Comparison of ENCODE assay signal across 40 mouse cellular contexts in genomic region chr6:149097276-149097675, GRCm38 (mm10). TPM values are rescaled to one million over a fixed set of nuclear protein-coding genes. Genes with fewer than 3 reads are reported as not detected.
"Had no signal": no experiment of that assay in that cellular context is flagged by ENCODE, and none has a peak within 500 bp of the region (broad histone marks: within the 10 kb centered on the region; RNA-seq: fewer than 3 reads in every experiment).

No protein-coding gene starts in this region.

- H3K36me3 ChIP-seq: heart, embryonic 10.5 days; heart, embryonic 12.5 days; hindbrain, embryonic 13.5 days; hindbrain, embryonic 15.5 days; kidney, embryonic 15.5 days; limb, embryonic 10.5 days; limb, embryonic 12.5 days; liver, embryonic 13.5 days; liver, embryonic 15.5 days had no signal

- H3K4me3 ChIP-seq: heart, embryonic 10.5 days; heart, embryonic 12.5 days; hindbrain, embryonic 13.5 days; hindbrain, embryonic 15.5 days; kidney, embryonic 15.5 days; layer of hippocampus, adult 2 months; left cerebral cortex, adult 2 months; limb, embryonic 10.5 days; limb, embryonic 12.5 days; liver, embryonic 13.5 days; liver, embryonic 15.5 days had no signal

- DNase-seq: gastrocnemius, postnatal 14 days; gastrocnemius, postnatal 36 days; heart, adult 18-20 months; heart, postnatal 10 days; heart, postnatal 36 days; kidney, adult 11 months; kidney, adult 2 months; kidney, adult 9 months; kidney, postnatal 14 days; kidney, postnatal 36 days; liver; liver, embryonic 13.5 days had no signal

- H3K4me1 ChIP-seq: liver, embryonic 15.5 days had no signal

- H3K27me3 ChIP-seq: heart, embryonic 12.5 days; hindbrain, embryonic 13.5 days; hindbrain, embryonic 15.5 days; kidney, embryonic 15.5 days; limb, embryonic 12.5 days had no signal

- H3K27ac ChIP-seq: heart, embryonic 10.5 days; hindbrain, embryonic 13.5 days; hindbrain, embryonic 15.5 days; hindbrain, postnatal 0 days; kidney, embryonic 15.5 days; kidney, postnatal 0 days; layer of hippocampus, adult 2 months; left cerebral cortex, adult 2 months; limb, embryonic 10.5 days; limb, embryonic 12.5 days; liver, embryonic 13.5 days; liver, embryonic 15.5 days had no signal

RNA-seq across cellular contexts. Expression of gene Gm10203, which starts 32.7 kb away (rescaled TPM):
- total RNA-seq: gastrocnemius, adult 18-20 months; gastrocnemius, adult 8-10 months; gastrocnemius, postnatal 14 days; gastrocnemius, postnatal 36 days; heart, adult 18-20 months; heart, adult 8-10 months; heart, postnatal 10 days; heart, postnatal 36 days; hematopoietic stem cell, adult 5-6 weeks; hindbrain, postnatal 0 days; layer of hippocampus, adult 2 months; layer of hippocampus, postnatal 10 days; layer of hippocampus, postnatal 25 days; left cerebral cortex, adult 2 months; left cerebral cortex, postnatal 14 days; left cerebral cortex, postnatal 36 days had no signal
- polyA plus RNA-seq: gonadal fat pad, adult 2 months; heart, embryonic 10.5 days; heart, embryonic 12.5 days; heart, embryonic 14.5 days; heart, embryonic 16.5 days; hindbrain, embryonic 11.5 days; hindbrain, embryonic 13.5 days; hindbrain, embryonic 15.5 days; hindbrain, postnatal 0 days; intestine, embryonic 14.5 days; intestine, embryonic 16.5 days; kidney, adult 2 months; kidney, embryonic 15.5 days; kidney, postnatal 0 days; large intestine, adult 2 months; limb, embryonic 10.5 days; limb, embryonic 12.5 days; limb, embryonic 14.5 days; liver, embryonic 13.5 days; liver, embryonic 15.5 days had no signal
